Mouse (Mus musculus) liver, postnatal 0 days (tissue): ENCODE measurements at regions not wholly inside any gene's neighbourhood (a gene's known extent, or its start where the extent isn't known, plus 50 kb on each side); places are given as distances from the start of the nearest gene placed in this dataset.

Source experiments
- CTCF ChIP-seq: sonication (generic); IDR thresholded peaks from 2 replicates; pipeline ENCODE4 v1.5.1; 2016; ENCODE audit warnings: antibody characterized with exemption, low read depth
- EP300 ChIP-seq: IDR thresholded peaks from 2 replicates; pipeline ENCODE4 v1.6.1; 2016; ENCODE audit warnings: antibody characterized with exemption, low read depth, mild to moderate bottlenecking

DNA sequence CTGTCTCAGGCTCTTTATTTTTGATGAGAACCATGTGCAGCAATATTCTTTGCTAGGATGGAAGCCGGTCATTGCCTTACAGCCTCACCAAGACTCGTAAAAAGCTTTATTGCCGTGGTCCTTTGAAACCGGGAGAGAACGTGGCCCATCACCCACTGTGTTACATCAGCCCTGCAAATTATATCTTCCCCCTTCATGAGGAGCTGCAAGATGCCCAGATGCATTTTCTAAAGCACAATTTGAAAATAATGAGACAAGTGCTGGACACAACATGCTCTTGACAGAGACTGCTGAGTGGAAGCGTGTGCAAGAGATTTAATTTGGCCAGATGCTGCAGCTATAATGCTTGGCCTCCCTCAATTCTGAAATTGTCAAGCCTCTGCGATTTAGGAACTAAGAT, 389.2 kb upstream of the Dcn start:
- TF ChIP-seq CTCF (no peak), EP300 (no peak)
